Mouse (Mus musculus) kidney, postnatal 36 days (tissue): ENCODE results near the gene Irgm2.

Experiments
- DNase-seq, 2 experiments: peaks; one replicate each; pipeline ENCODE4 v3.0.0; 2021 to 2022; ENCODE audit warnings: mixed read lengths in 2 of 2

Gene Irgm2

DNA sequence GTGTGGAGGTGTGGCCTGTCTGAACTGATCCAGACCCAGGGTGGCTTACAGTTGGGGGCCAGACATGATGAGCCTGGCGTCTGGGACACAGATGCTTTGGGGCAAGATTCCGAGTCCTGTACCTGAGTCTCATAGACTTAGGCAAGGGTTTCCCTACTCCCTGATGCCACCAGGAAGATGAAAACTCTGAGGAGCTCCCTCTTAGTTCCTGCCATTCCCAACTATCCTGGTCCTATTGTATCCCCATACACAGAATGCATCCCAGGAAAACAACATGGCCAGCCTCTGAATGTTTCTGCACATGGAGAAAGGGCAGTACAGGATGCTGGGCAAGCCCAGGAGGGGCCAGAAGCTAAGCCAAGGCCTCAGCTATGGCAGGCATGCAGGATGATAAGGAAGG lies 64.1 kb downstream of the Irgm2 start:
- no peak for DNase-seq

DNA sequence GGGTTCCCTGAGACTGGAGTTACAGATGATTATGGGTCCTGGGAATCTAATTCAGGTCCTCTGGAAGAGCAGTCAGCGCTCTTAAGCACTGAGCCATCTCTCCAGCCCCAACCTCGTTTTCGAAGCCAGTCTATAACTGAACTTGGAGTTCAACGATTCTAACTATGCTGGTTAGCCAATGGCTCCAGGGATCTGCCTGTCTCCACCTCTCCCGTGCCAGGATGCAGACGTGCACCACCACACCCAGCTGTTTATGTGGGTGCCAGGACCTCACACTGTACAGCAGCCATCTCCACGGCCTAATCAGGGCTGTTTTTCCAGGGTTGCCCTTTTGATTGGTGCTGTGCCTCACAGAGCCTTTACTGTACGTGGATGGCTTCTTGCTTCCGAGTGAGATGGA lies 65.1 kb downstream of the Irgm2 start:
- DNase-seq = no peak

DNA sequence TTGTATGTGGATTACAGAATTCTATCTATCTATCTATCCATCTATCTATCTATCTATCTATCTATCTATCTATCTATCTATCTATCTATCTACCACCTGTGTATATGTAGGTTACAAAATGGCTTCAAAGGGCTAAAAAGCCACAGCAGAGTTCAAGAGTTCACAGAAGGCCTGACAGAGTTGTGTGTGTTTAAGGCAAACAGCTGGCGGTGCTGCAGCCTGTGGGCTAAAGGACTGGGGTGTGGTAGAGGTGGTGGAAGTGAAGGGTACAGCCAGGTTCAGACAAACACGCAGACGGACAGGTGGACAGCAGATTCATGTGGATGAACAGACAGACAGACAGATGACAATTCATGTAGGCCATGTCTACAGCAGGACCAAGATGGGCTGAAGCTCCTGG lies 68.9 kb downstream of the Irgm2 start:
- DNase-seq = no peak
